Mouse (Mus musculus): ENCODE data around the gene Rexo4. TPM values are rescaled to one million over a fixed set of nuclear protein-coding genes. Genes with fewer than 3 reads are reported as not detected.

Rexo4 gene
- polyA plus RNA-seq, 1 experiment from 2014 or later: 39.5 TPM

- H3K27me3 ChIP-seq (replicated peaks; ENCODE audit: control insufficient read depth, insufficient read depth, low read length): no peaks in the 10 kb centered on the region
- H3K9ac ChIP-seq (ENCODE audit: low read depth, low read length): no peak overlapping the region
- DNase-seq (ENCODE audit: low spot score) (no peak), ATAC-seq (ENCODE audit: low read depth) (no peak)
- no peaks in the 10 kb centered on the region for H3K9me3 ChIP-seq (ENCODE audit: control insufficient read depth, low read length)
- H3K36me3 ChIP-seq (ENCODE audit: control insufficient read depth, insufficient read depth, low read length): peaks cover 90% of the 10 kb centered on the region
- H3K4me2 ChIP-seq (ENCODE audit: low read depth, low read length): no peak overlapping the region
- H3K4me3 ChIP-seq (ENCODE audit: low read depth, low read length): no peak overlapping the region
- 89% methylated on average over 2 of the region's 2 CpGs for WGBS
- H3K27ac ChIP-seq (replicated peaks; ENCODE audit: low read depth, low read length): no peak overlapping the region
- H3K4me1 ChIP-seq (ENCODE audit: control insufficient read depth, insufficient read depth, low read length): no peaks in the 10 kb centered on the region
These were observed 9.3 kb downstream of the Rexo4 start for GRCm38 (mm10) chr2:26954735-26955395.

- H3K36me3 ChIP-seq (ENCODE audit: control insufficient read depth, insufficient read depth, low read length): peaks cover 80% of the 10 kb centered on the region
- no peaks in the 10 kb centered on the region for H3K9me3 ChIP-seq (ENCODE audit: control insufficient read depth, low read length)
- no peak overlapping the region for H3K4me3 ChIP-seq (ENCODE audit: low read depth, low read length)
- no peak overlapping the region for H3K9ac ChIP-seq (ENCODE audit: low read depth, low read length)
- H3K4me2 ChIP-seq (ENCODE audit: low read depth, low read length): no peak overlapping the region
- no peaks in the 10 kb centered on the region for H3K4me1 ChIP-seq (ENCODE audit: control insufficient read depth, insufficient read depth, low read length)
- DNase-seq (ENCODE audit: low spot score) (no peak), ATAC-seq (ENCODE audit: low read depth) (no peak)
- no peaks in the 10 kb centered on the region for H3K27me3 ChIP-seq (replicated peaks; ENCODE audit: control insufficient read depth, insufficient read depth, low read length)
- H3K27ac ChIP-seq (replicated peaks; ENCODE audit: low read depth, low read length): no peak overlapping the region
- WGBS: 82% methylated on average over 8 of the region's 8 CpGs
These were observed 11.3 kb downstream of the Rexo4 start for GRCm38 (mm10) chr2:26952866-26953265.

GRCm38 (mm10) chr2:26952193-26952592 is 12.0 kb downstream of the Rexo4 start:
- Histone ChIP-seq H3K36me3 (ENCODE audit: control insufficient read depth, insufficient read depth, low read length) (peaks cover 73% of the 10 kb centered on the region), H3K27me3 (replicated peaks; ENCODE audit: control insufficient read depth, insufficient read depth, low read length) (no peaks in the 10 kb centered on the region), H3K9me3 (ENCODE audit: control insufficient read depth, low read length) (no peaks in the 10 kb centered on the region), H3K4me3 (ENCODE audit: low read depth, low read length) (no peak overlapping the region), H3K27ac (replicated peaks; ENCODE audit: low read depth, low read length) (no peak overlapping the region), H3K9ac (ENCODE audit: low read depth, low read length) (no peak overlapping the region), H3K4me1 (ENCODE audit: control insufficient read depth, insufficient read depth, low read length) (no peaks in the 10 kb centered on the region), H3K4me2 (ENCODE audit: low read depth, low read length) (no peak overlapping the region)
- WGBS: 92% methylated on average over 4 of the region's 4 CpGs
- ATAC-seq (ENCODE audit: low read depth): no peak
- no peak for DNase-seq (ENCODE audit: low spot score)

DNA sequence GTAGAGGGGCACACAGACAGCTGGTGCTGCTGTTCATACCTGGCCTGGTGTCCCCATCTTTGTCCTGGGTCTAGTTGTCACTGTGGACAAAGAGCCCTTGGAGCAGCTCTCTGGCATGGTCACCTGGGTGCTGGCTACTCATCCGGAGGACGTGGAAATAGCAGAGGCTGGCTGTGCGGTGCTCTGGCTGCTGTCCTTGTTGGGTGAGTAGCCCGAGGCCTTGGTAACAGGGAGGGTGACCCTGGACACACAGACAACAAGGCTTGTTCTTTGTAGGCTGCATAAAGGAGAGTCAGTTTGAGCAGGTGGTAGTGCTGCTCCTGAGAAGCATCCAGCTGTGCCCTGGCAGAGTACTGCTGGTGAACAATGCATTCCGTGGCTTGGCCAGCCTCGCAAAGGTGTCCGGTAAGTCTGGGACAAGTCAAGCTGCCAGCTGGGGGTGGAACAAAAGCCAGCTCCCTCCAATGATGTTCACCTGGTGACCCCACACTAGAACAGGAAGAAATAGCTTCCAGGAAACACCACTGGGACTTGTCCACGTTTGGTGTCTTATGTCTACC is 12.8 kb downstream of the Rexo4 start:
- DNase-seq (ENCODE audit: low spot score) (no peak), ATAC-seq (ENCODE audit: low read depth) (no peak)
- no peak overlapping the region for H3K4me3 ChIP-seq (ENCODE audit: low read depth, low read length)
- no peak overlapping the region for H3K27ac ChIP-seq (replicated peaks; ENCODE audit: low read depth, low read length)
- H3K4me1 ChIP-seq (ENCODE audit: control insufficient read depth, insufficient read depth, low read length): no peaks in the 10 kb centered on the region
- no peaks in the 10 kb centered on the region for H3K27me3 ChIP-seq (replicated peaks; ENCODE audit: control insufficient read depth, insufficient read depth, low read length)
- WGBS: 81% methylated on average over 8 of the region's 8 CpGs
- H3K9me3 ChIP-seq (ENCODE audit: control insufficient read depth, low read length): no peaks in the 10 kb centered on the region
- H3K4me2 ChIP-seq (ENCODE audit: low read depth, low read length): no peak overlapping the region
- no peak overlapping the region for H3K9ac ChIP-seq (ENCODE audit: low read depth, low read length)
- peaks cover 68% of the 10 kb centered on the region for H3K36me3 ChIP-seq (ENCODE audit: control insufficient read depth, insufficient read depth, low read length)

GRCm38 (mm10) chr2:26950411-26950810 is 13.8 kb downstream of the Rexo4 start:
- Histone ChIP-seq H3K4me1 (ENCODE audit: control insufficient read depth, insufficient read depth, low read length) (no peaks in the 10 kb centered on the region), H3K9me3 (ENCODE audit: control insufficient read depth, low read length) (no peaks in the 10 kb centered on the region), H3K9ac (ENCODE audit: low read depth, low read length) (no peak overlapping the region), H3K4me2 (ENCODE audit: low read depth, low read length) (no peak overlapping the region), H3K4me3 (ENCODE audit: low read depth, low read length) (no peak overlapping the region), H3K36me3 (ENCODE audit: control insufficient read depth, insufficient read depth, low read length) (peaks cover 58% of the 10 kb centered on the region), H3K27me3 (replicated peaks; ENCODE audit: control insufficient read depth, insufficient read depth, low read length) (no peaks in the 10 kb centered on the region), H3K27ac (replicated peaks; ENCODE audit: low read depth, low read length) (no peak overlapping the region)
- DNase-seq (ENCODE audit: low spot score): no peak
- no peak for ATAC-seq (ENCODE audit: low read depth)
- WGBS: 93% methylated on average over 2 of the region's 2 CpGs

DNA sequence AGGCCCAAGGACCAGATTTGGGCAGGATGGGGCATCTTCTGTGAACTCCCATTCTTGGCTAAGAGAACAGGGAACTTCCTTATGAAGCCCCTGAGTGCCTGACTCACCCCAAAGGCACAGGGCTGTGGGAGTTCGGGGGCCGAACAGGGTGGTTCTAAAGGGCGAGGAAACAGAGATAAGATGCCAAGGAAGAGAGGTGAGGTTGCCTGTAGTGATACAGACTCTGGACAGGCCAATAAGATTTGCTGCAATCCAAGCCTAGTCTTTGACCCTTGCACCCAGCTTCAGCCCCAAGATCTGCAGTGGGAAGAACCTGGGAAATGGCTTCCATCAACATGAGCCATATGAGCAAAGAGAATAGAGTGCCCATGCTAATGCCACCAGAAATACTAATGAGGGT is 20.9 kb downstream of the Rexo4 start:
- ATAC-seq (ENCODE audit: low read depth): no peak
- WGBS: 72% methylated on average over 3 of the region's 3 CpGs
- H3K27me3 ChIP-seq (replicated peaks; ENCODE audit: control insufficient read depth, insufficient read depth, low read length): no peaks in the 10 kb centered on the region

DNA sequence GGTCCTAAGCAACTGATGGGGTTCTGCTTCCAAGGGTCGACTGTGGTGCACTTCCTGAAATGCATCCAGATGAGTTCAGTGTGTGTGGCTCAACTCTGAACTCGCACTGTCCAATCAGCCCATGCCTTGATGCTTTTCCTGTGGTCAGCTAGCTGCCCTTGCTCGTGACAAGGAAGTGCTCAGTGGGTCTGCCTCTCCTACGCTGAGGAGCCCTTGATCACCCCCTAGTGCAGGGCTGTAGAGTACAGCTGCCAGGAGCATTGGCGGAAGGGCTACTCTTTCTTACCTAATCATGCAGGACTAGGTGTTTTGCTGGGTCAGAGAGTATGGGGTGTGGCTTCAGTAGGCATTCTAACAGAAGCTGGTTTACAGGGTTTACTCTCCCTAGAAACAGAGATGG is 22.6 kb downstream of the Rexo4 start:
- ATAC-seq (ENCODE audit: low read depth) (no peak), DNase-seq (ENCODE audit: low spot score) (no peak)
- no peak overlapping the region for H3K27ac ChIP-seq (replicated peaks; ENCODE audit: low read depth, low read length)
- 34% methylated on average over 5 of the region's 5 CpGs for WGBS
- no peak overlapping the region for H3K4me2 ChIP-seq (ENCODE audit: low read depth, low read length)
- H3K36me3 ChIP-seq (ENCODE audit: control insufficient read depth, insufficient read depth, low read length): no peaks in the 10 kb centered on the region
- H3K9ac ChIP-seq (ENCODE audit: low read depth, low read length): no peak overlapping the region
- H3K27me3 ChIP-seq (replicated peaks; ENCODE audit: control insufficient read depth, insufficient read depth, low read length): no peaks in the 10 kb centered on the region
- H3K4me1 ChIP-seq (ENCODE audit: control insufficient read depth, insufficient read depth, low read length): no peaks in the 10 kb centered on the region
- no peaks in the 10 kb centered on the region for H3K9me3 ChIP-seq (ENCODE audit: control insufficient read depth, low read length)
- no peak overlapping the region for H3K4me3 ChIP-seq (ENCODE audit: low read depth, low read length)

More for the DNA sequence above, 20.9 kb downstream of the Rexo4 start:
- no peaks in the 10 kb centered on the region for H3K9me3 ChIP-seq (ENCODE audit: control insufficient read depth, low read length)
- H3K4me2 ChIP-seq (ENCODE audit: low read depth, low read length): no peak overlapping the region
- no peaks in the 10 kb centered on the region for H3K4me1 ChIP-seq (ENCODE audit: control insufficient read depth, insufficient read depth, low read length)
- no peak overlapping the region for H3K9ac ChIP-seq (ENCODE audit: low read depth, low read length)
- no peak overlapping the region for H3K27ac ChIP-seq (replicated peaks; ENCODE audit: low read depth, low read length)
- H3K36me3 ChIP-seq (ENCODE audit: control insufficient read depth, insufficient read depth, low read length): 0 out of 2 replicates have a peak, but pooled peaks cover 2% of the 10 kb centered on the region
- no peak for DNase-seq (ENCODE audit: low spot score)
- no peak overlapping the region for H3K4me3 ChIP-seq (ENCODE audit: low read depth, low read length)

DNA sequence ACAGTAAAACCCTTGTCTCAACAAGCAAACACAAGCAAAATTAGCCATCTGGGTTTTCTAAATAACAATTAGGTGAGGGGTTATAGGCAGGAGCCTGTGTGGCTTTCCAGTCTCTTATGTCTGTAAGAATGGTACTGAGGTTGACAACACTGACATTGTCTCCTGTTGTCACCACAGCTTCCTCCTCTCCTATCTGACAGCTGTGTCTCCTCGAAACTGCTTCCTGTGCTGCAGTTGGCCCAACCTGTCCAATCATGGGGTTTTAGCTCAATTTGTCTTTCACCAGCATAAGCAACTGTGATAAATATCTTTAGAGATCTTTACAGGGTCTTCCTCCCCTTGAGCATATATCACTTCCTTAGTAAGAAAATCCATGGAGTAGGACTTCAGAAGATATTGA is 27.8 kb downstream of the Rexo4 start:
- no peak overlapping the region for H3K4me2 ChIP-seq (ENCODE audit: low read depth, low read length)
- no peak overlapping the region for H3K4me3 ChIP-seq (ENCODE audit: low read depth, low read length)
- WGBS: 72% methylated on average over 1 of the region's 1 CpGs
- H3K9ac ChIP-seq (ENCODE audit: low read depth, low read length): no peak overlapping the region
- no peak overlapping the region for H3K27ac ChIP-seq (replicated peaks; ENCODE audit: low read depth, low read length)
- H3K36me3 ChIP-seq (ENCODE audit: control insufficient read depth, insufficient read depth, low read length): peaks cover 4% of the 10 kb centered on the region
- ATAC-seq (ENCODE audit: low read depth) (no peak), DNase-seq (ENCODE audit: low spot score) (no peak)
- H3K9me3 ChIP-seq (ENCODE audit: control insufficient read depth, low read length): no peaks in the 10 kb centered on the region
- no peaks in the 10 kb centered on the region for H3K27me3 ChIP-seq (replicated peaks; ENCODE audit: control insufficient read depth, insufficient read depth, low read length)
- peaks cover 10% of the 10 kb centered on the region for H3K4me1 ChIP-seq (ENCODE audit: control insufficient read depth, insufficient read depth, low read length)

GRCm38 (mm10) chr2:26935286-26935685 is 28.9 kb downstream of the Rexo4 start:
- Histone ChIP-seq H3K27me3 (replicated peaks; ENCODE audit: control insufficient read depth, insufficient read depth, low read length) (no peaks in the 10 kb centered on the region), H3K9me3 (ENCODE audit: control insufficient read depth, low read length) (no peaks in the 10 kb centered on the region), H3K4me1 (ENCODE audit: control insufficient read depth, insufficient read depth, low read length) (peaks cover 13% of the 10 kb centered on the region), H3K4me3 (ENCODE audit: low read depth, low read length) (no peak overlapping the region), H3K27ac (replicated peaks; ENCODE audit: low read depth, low read length) (no peak overlapping the region), H3K9ac (ENCODE audit: low read depth, low read length) (no peak overlapping the region), H3K4me2 (ENCODE audit: low read depth, low read length) (no peak overlapping the region), H3K36me3 (ENCODE audit: control insufficient read depth, insufficient read depth, low read length) (peaks cover 15% of the 10 kb centered on the region)
- ATAC-seq (ENCODE audit: low read depth) (no peak), DNase-seq (ENCODE audit: low spot score) (no peak)
- WGBS: 97% methylated on average over 2 of the region's 2 CpGs

Measured in embryonic facial prominence, embryonic 14.5 days (tissue).